Mouse (Mus musculus): ENCODE measurements at regions not wholly inside any gene's neighbourhood (a gene's known extent, or its start where the extent isn't known, plus 50 kb on each side); places are given as distances from the start of the nearest gene placed in this dataset.

DNA sequence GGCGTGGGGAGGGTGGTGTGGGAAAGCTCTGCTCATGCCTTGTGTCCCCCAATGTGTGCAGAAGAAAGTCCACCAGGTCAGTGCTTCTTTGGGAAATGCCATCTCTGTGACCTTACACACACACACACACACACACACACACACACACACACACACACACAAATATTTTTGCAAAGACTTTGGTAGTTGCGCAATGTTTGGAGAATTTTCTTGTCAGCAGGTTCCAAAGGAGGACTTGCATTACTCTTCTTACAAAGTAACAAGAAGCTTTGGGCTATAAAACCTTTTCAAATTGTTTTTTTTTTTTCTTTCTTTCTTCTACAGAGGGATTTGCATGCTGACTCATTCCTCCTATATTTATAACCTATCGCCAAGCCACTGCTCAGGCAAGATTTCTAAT lies 59.1 kb upstream of the Npvf start:
- DNase-seq (ENCODE audit: low read depth, low spot score): no peak

DNA sequence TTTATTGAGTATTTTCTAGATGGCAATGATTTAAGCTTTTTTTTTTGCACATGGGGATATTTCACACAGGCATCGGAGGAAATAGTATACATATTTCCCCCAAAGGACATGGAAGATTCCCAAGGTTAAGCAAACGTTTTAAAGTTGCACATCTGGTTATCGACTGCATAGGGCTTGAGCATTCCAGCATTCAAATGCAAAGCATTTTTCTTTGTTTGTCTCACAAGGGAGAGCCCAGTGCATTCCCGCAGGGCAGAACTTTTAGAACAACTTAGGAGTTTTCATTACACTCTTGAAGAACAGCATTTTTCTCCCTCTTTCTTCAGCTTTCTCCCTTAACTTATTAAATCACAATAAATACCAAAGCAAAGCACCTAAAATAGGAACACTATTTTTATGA lies 64.4 kb upstream of the Npvf start:
- DNase-seq (ENCODE audit: low read depth, low spot score): no peak

DNA sequence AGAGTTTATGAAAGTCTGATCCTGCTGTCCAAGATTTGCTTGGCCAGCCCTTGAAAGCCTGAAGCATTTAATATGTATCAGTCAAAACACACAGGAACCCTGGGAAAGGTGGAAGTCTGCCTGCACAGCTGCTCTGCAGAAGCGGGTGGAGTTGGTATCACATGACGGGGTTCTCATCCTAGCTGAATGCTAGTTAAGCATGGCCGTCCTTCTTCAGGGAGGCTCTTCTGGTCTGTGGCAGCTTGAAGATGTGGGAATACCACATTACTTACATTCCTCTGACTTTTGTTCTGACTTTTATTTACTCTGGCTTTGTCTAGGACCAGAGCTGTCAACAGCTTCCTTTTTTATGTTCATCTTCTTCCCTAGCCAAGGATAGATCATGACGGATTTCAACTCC lies 66.1 kb upstream of the Npvf start:
- DNase-seq (ENCODE audit: low read depth, low spot score): no peak

DNA sequence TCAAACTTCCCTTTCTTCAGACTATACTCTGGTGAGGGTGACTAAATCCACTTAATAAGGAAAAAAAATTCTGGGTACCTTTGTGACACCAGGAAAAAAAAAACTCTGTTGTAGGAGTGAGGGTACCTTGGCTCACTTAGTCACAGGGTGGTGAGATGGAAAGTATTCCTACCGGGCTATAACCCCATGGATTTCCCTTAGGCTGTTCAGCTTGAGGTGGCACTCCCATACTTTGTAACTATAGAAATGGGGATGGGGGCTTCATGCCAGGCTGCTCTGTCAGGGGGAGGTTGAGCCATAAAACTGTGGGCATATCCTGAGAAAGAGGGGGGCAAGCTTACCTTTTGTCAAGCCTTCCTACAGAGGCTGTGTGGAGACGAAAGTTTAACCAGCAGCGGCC lies 71.4 kb upstream of the Npvf start:
- DNase-seq (ENCODE audit: low read depth, low spot score): no peak

DNA sequence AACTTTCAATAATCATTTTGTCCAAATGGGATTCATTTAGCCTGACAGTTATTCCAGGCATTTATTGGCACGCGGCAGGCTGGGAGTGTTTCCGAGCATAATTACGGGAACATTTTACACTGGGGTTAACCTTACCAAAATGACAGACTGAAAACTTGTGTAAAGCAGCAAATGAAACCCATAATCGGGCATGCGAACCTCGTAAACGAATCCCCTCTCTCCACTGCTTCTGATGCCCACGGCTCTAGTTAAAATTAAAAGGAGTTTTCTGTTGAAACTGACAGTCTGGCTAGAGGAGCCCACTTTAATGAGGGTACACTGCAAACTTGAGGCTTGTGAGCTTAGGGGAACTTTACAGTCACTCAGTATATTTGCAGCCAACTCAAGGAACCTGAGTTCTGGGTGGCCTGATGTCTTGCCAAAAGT lies 71.9 kb upstream of the Npvf start:
- no peak for DNase-seq (ENCODE audit: low read depth, low spot score)

DNA sequence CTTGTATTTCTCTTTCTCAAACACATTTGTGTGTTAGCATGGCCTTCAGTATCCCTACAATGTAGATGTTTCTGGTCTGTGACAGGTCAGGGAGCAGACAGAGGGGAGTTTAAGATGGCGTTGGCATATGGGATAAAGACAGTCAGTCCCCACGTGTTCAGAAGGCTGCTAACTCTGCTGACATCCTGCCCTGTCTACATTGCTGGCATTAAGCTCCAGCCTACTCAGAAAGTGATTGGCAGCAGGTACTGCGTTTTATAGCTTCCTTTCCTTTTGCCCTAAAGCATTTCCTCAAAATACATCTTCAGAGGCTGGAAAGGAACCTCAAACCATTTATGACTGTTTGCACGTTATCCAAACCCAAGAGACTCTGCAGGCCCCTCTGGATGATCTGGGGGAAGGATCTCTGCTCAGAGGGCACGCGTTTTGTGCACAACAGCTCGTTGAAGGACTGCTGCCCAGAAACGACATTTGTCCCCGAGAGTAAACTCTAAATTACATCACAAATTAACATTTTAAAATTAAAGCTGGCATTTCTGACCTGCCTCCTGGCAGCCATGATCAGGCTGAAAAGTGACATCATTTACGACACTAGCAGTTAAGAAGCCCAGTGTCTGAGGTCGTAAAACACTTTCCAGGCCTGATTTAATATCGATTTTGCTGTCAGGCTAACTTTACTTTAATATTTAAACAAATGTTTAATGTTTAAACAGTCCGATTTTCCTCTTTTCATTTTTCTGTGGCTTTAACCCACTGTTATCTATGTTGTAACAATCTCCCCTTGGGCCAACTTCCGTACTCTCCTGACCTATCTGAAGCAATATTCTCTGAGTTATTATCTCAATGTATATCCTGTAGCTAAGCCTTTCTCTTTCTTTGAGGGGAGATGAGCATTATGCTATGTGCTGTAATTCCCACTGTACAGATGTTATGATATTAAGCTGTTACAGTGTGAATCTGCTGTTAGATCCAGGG lies 76.8 kb upstream of the Npvf start:
- DNase-seq (ENCODE audit: low read depth, low spot score): no peak

DNA sequence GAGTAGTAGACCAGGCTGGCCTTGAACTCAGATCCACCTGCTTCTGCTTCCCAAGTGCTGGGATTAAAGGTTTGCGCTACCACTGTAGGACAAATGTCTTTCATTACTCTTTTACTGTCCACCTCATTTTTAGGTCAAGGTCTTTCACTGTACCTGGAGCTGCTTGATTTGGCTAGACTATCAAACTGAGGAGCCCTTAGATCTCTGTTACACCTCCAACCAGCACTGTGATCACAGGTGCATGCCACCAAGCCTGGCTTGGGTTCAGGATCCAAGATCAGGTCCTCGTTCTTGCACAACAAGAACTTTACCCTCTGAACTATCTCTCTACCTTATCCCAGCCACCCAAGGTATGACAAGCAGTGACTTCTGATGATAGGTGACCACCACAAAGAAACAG lies 80.5 kb upstream of the Npvf start:
- DNase-seq (ENCODE audit: low read depth, low spot score): no peak

DNA sequence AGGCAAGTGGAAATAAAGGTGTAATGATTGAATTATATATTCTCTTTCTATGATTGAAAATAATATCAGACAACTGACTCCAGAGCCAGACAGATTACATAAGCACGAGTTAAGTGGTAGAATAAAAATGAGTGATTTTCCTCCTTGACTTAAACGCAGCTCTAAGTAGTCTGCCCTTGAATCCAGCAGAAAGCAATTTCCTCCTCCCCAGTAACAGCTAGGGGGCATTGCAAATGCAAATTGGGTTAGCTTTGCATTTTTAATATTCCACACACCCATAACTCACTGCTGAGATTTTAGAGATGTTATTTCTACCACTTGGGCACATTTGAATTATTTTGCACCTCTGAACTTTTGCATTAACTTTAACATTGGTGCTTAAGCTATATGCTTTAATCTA lies 81.6 kb upstream of the Npvf start:
- DNase-seq (ENCODE audit: low read depth, low spot score): no peak

DNA sequence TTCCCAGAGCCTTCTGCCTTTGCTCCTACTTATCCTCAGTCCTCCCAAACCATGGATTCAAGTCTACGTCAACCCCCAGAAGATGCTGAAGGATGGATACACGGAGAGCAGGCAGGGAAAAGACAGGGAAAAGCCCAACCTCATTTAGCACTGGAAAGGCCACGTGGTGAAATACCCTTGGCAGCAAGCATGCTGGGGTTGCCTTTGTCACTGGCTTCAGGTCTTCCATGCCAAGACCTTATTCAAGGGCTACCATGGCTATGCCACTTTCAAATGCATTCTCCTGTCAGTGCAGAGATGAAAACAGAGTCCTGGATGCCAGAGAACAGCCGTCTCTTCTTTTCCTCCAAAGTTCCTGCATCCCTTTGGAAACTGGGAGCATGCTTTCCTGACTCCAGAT lies 87.8 kb upstream of the Npvf start:
- no peak for DNase-seq (ENCODE audit: low read depth, low spot score)

DNA sequence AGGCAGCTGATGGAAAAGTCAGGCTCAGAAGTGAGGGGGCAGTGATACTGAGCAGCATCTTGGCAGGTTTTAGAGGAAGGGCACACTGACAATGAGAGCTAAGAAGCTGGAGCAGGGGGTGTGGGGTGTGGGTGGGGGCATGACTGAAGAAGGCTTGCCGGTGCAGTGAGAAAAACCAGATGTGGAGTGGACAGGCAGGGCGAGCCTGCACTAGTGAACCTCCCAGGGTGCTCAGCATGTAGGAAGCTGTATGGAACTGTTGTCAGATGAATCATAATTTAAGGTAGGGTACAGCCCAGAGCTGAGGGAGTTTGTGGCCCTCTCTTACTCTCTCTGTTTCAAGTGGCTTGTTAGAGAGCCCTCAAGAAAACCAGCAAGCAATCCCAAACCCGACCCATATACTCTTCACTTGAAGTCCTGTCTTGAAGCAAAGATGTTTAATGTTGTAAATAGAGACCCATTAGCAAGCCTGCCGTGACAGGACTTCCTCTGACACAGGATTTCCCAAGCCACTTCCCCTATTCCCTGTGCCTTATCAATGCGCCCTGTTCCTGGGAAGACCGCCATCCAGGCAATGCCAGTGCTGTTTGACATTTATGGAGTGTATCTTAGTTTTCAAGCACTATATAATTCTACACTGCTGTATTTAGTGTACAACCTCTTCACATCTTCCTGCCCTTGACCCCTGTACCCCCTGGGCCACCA lies 90.4 kb upstream of the Npvf start:
- no peak for DNase-seq (ENCODE audit: low read depth, low spot score)

DNA sequence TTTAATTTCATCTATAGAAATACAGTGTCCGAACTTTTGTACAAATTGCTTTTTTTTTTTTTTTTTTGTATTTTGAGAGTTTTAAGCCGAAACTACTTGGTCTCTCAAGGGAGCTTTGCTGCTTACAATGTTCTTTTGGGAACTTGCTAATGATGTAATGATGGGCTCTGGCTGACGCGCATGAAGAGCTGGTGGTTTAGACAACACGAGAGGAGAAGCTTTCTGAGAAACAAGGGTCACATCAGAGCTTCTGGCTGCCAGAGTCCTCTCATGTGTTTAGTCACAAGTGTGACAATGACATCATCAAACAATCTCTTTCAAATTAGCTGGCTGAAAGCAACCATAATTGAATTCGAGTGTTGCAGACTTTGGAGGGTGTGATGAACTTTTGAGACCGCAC lies 98.9 kb upstream of the Npvf start:
- DNase-seq (ENCODE audit: low read depth, low spot score): no peak

DNA sequence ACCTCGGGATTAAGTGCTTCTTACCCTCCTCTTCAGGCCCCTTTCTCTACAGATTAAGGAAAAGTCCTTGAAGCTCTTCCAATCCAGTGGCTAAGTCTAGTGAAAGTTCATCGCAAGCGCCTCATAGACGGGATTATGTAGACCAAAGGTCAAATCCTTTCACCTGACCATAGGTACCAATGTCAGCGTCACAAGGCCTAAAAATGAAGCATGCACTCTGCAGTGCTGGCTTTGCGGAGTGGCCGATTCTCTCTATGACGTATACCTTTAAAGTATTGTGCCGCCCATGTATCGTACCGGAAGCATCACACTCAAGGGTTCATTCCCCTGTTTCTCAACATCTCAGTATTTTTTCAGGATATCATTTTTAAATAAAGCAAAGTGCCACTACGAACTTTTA lies 100.5 kb upstream of the Npvf start:
- no peak for DNase-seq (ENCODE audit: low read depth, low spot score)

DNA sequence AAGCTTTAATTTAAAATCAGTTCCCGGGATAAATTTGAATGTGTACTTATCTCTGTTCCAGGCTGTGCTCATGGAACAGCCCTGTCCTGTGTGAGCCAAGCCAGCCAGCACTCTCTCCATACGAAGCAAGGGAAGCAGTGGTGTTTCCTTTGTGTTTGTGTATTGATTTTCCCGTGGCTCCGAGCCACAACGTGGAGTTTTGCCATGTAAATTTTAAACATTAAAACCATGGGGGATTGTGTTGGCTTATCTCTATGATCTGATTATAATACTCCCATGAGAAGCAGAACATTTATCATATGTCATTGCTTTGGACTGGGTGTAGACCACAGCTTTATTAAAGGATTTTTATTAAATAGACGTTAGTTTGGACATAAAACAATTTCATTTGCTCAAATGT lies 106.1 kb upstream of the Npvf start:
- no peak for DNase-seq (ENCODE audit: low read depth, low spot score)

DNA sequence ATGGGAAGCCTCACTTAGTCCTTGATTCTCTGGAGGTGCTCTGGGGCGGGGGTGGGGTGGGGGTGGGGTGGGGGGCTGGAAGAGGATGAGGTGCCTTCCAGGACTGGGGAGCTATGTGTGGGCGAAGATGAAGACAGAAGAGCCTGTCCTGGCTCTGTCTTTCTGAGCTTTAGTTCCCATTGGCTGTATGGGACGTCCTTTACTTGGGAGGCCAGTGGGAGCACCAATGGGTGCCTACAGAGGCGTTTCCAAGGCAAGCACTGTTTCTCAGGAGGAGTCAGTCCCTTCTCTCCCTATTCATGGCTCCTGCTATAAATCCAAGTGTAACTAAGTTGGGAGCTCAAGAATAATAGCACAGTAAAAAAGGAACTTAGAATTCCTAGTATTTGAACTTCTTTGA lies 108.9 kb upstream of the Npvf start:
- DNase-seq (ENCODE audit: low read depth, low spot score): no peak

DNA sequence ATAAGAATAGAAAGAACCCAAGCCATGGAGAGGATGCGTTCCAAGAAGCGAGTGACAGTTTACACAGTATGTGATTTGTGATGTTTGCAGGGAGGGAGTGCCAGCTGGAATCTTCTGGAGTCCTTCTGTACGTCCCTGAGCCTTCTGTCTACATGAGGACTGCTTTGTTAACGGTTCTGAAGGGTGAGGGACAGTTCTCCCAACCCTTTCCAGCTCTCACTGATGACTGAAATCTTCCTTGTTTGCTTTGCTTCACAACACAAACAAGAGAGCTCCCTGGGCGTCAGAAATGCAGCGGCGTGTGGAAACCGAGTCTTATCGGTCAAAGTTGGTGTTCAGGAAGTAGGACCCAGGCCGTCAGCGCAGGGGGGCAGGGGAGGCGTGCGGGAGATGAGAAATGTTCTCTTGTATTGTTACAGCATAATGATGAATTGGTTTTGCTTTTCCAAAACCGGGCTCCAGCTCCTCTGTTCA lies 112.2 kb upstream of the Npvf start:
- no peak for DNase-seq (ENCODE audit: low read depth, low spot score)

DNA sequence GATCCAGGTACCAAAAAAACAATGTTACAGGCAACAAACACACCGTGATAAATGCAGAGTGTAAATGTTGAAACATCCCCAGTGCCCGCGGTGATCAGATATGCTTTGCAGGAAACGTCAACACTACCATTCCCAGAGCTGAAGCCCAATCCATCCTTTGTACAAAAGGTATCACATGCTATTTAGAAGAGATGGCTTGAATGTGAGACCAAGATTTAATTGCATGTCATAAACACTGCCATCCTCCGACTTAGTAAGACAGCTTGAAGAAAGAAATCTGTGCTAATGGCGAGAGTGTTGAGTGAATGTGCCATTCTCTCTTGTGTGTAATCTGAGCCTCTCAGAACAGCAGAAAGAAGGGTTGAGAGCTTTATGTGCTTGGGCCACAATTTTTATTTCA lies 112.9 kb upstream of the Npvf start:
- no peak for DNase-seq (ENCODE audit: low read depth, low spot score)

DNA sequence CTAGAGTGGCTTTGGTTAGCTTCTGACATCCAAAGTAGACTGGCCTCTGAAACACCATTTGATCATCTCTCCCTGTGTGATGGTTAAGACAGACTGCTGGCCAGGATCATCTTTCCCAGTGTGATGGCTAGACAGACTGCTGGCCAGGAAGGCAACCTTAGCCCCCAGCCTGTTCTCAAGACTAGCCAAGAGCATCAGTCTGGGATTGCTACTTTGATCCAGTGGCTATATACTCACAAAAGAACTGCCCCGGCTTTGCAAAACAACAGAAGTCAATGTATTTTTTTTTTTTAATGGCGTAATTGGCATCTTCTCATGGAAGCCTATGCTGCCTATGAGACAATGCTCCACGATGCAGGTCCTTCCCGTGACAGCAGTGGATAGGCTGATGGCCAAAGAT lies 113.6 kb upstream of the Npvf start:
- no peak for DNase-seq (ENCODE audit: low read depth, low spot score)

DNA sequence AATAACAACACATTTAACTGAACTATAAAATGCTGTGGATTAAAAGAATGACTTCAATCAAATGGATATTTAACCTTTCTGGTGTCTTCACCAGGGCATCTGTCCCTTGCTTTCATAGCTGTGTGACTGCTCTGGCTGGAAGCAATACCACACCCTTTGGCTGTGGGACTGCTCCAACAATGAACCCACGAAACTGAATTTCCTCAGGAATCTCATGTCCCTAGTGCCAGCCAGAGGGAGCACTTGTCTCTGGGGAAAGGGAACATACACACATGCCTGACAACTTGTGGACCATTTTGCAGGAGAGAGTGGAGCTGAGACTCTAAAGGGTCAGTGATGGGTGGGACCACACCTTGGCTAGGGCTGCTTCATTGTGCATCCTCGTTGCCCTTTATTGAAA lies 114.9 kb upstream of the Npvf start:
- no peak for DNase-seq (ENCODE audit: low read depth, low spot score)

DNA sequence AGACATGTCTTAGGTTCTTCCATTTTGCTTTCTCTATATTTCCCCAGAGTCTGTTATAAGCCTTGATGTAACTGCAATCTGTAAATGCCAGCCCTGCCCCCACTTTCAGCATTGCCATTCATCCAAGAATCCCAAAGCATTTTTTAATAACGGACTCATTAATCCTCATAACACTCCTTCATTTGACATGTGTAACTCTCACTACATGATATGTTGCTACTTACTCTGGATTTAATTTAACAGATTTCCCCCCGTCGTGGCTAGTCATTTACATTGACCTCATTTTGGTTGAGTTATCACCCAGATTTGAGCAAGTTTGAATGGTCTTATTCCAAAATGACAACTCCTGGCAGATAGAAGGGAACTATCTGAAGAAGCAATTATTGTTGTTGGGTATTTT lies 116.2 kb upstream of the Npvf start:
- DNase-seq (ENCODE audit: low read depth, low spot score): no peak

DNA sequence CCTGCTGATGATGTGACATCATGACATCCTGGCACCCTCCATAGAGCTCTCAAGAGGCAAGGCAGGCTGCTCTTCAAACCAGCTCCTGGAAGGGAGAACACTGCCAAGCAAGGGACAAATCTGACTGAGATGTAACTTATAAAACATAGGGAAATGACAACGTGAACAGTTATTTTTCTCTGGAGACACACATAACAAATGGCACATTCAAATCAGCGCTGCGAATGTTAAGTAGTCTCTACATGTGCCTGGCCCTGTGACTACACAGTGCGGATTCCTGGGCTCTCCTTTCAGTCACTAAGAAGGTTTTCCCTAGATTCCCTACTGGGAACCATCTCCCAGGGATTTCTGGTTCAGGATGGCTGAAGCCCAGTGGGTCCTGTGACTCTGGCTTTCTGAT lies 121.4 kb upstream of the Npvf start:
- no peak for DNase-seq (ENCODE audit: low read depth, low spot score)

DNA sequence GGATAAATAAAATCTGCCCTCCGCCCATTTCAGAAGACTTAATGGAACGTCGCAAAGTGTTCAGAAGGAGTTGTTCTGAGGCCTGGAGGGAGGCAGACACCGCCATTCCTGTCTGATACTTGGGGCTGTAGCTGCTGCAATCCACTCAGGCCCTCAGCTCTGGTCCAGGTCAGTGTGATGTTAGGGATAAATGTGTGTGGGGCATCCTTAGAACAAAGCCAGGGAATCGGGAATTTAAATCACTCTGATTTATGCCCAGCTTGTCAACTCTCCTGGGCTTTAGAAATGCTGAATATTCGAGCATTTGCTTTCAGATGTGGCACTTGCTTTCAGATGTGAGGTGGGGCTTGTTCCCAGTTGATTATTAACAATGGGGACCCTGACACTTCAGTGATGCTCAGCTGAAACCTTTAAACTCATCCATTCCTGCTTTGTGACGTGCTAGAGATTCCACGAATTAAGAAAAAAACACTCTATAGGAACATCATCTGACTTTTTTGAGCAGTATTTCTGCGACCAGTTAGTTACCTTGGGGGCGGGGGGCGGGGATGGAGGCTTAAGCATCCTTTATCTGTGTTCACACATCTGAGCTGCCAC lies 122.1 kb upstream of the Npvf start:
- DNase-seq (ENCODE audit: low read depth, low spot score): no peak

DNA sequence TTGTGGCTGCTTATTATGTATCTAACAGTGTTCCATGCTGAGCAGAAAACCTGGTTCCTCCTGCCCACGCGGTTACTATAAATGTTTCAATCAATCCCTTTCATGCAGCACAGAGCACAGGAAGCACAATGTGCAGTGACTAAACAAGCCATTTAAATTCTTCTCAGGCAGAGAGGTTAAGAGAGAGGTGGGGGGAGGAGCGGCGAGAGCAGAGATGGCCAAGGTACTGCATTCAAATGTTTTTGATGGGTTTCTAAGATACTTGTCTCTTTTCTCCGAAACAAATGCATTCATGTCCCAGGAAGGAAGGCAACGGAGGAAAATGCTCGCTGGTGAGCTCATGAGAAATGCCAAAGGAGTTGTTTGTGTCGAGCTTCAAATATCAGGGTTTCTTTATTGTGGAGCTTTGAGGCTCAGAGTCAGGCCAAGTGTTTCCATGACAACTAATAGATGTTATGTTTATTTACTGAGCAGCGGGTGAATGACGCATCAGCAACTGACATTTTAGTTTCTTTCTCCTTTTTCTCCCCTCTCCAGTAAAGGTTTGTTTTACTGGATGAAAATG lies 122.8 kb upstream of the Npvf start:
- DNase-seq (ENCODE audit: low read depth, low spot score): no peak

Data from A20 (cell line).